Mouse (Mus musculus): Measurements from ENCODE around the gene Gse1.
"Not testable (repeated sequence)": the region's sequence is repeated elsewhere in the genome, so short reads cannot be mapped to it uniquely, and the experiment has no call there.

Gene Gse1

DNA sequence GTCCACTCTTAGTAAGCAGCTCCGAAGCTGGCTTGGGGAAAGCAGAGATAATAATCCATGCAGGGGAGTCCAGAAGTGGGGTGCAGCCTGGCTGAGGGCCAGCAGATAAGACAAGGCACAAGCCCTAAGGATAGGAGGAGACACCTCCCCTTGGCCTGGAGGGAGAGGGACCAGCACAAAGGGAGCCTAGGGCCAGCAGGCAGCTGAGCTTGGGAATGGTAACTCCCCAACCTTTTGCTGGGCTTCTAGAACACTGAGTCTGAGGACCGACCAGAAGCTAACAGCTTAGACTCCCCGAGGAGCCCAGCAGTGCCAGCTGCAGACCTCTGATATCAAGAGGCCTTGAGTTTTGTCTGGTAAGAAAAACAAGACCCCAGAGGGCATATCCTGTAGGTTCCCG is 115.9 kb downstream of the Gse1 start:
- in situ Hi-C loops (cut with MboI, MseI) = no loop called here

DNA sequence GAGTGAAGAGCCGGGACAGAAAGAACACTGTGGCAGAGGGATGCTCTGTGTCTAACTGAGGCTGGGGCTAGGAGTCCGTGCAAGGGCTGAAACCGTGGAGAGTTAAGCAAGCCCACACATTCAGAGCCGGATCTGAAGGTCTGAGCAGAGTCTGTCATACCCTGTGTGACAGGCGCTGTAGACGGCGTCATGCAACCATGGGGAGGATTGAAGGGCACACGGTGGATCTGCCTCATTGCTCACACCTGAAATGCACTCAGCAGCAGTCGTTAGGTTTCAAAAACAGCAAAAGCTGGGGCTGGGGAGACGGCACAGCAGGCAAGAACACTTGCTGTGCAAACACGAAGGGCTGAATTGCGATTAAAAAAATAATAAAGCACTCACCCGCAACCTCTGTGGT is 116.3 kb downstream of the Gse1 start:
- in situ Hi-C loops (cut with MboI, MseI) = no loop called here

DNA sequence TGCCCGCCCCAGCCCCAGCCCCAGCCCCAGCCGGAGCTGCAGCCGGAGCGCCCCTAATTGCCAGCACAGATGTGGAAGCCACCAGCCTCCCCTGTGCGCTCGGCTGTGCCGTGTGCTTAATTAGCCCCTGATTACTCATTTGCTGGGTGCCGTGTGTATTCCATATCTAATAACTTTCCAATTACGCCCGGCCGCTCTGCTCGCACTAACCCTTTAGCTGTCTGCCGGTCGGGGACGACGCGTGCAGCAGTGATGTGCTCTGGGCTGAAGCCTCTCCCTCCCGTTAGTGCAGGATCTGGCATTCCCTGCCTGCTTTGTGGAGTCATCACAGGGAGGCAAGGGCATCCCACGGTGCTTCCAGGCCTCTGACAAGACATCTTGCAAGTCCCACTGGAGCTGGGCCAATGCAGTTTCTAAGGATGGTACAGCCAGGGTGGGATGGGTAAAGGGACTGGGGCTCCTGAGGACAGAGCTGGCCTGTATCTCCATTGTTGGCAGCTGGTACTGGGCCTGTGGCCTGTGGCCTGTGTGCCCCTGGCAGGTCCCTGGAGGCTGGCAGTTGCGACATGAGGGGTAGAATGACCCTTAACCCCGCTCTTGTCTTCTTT is 119.6 kb downstream of the Gse1 start:
- in situ Hi-C loops (cut with MboI, MseI) = no loop called here

DNA sequence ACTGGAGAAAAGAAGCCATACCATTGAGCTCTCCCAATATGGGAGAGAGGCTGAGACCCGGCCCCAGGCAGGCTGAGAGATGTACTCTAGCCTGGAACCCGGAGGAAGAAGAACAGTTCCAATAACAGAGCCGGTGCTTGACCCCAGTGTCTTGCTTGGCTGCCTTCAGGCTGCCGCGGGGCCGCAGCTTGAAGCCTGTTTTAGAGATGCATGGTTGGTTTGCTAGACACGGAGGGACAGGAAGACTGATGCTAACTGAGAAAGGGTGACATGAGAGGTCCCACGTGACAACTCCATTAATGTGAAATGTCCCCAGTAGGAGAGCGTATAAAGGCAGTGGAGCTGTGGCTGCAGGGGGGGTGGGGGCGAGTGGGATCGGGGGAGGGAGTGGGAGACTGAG is 120.7 kb downstream of the Gse1 start:
- in situ Hi-C loops (cut with MboI, MseI) = no loop called here

DNA sequence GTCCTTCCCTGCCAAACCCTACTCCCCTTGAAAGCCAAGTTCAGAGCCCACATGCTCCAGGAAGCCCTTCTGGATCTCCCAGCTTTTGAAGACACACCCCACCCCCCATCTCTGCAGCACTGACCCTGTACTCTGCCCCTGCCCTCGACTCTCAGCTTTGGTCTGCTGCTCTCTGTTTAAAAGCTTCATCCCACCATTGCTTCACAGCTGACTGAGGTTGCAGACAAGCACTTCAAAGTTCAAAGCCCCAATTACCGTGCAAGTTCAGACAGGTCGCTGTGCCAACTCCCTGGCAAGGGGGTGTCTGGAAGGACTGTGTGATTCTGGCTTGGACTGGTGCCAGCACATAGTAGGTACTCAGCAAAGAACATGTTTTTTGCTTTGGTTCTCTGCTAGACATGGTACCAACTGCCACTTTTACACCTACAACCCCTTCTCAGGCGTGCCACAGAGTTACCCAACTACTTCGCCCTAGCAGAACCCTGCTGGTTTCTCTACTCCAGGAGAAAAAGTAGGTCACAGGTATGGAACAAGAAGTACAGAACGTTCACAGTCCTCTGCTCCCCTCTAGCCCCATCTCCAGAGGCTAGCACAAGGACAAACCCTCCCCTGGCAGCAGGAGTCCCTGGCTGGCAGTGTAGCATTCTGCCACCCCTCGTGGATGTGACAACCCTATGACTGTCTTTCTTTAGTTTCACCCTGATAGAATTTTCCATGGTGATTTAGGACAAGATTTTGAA is 123.2 kb downstream of the Gse1 start:
- in situ Hi-C loops (cut with MboI, MseI) = no loop called here

DNA sequence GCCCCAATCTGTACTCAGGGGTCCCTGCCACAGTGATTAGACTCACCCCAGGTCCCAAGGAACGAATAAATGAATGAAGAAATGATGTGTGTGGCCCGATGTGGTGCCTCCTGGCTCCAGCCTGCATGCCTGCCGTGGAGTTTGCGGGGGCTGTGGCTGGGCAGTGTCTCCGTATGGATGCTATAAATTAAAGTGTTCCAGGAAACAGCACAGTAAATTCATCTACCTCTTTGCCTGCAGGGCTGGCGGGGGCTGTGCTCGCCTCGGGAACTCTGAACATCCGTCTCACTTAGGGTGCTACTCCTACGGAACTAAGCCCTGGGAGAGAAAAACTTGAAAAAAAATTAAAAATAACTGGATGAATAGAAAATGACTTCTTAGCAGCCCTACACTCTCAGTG is 123.8 kb downstream of the Gse1 start:
- in situ Hi-C loops (cut with MboI, MseI) = no loop called here

DNA sequence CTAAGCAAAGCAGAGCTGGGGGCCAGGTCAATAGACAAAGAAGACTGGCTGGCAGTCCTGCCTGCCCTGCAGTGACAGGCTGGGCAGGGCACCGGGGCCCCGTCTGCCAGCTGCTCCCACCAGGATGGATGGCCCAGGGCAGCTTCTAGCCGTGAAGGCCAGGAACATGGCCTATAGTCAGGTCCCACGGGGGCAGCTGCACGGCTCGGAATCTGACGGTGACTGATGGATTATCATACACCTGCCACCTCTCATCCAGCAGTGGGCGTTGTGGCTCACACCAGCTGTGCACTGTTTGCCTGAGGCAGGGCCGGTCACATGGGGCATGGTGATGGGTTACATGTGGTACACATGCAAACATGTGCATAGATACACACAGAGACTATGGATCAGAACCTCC is 127.8 kb downstream of the Gse1 start:
- in situ Hi-C loops (cut with MboI, MseI) = no loop called here

DNA sequence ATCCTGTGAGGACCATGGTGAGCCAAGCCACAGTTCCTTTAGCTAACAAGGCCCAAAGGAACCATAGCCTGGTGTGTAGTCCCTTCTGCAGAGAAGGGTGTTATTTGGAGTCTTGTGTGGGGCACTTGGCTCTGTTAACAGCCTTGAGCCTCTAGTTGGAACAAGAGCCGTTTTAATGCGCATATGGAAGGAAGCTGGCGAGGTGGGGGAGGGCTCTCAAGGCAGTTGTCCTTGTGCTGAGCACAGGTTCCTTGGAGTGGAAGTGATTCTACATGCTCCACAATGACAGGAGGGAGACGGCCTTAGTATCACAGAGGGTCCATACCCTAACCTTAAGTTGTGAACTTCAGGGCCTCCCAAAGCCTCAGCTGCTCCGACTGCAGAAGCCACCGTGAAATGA is 129.2 kb downstream of the Gse1 start:
- in situ Hi-C loops (cut with MboI, MseI) = no loop called here

DNA sequence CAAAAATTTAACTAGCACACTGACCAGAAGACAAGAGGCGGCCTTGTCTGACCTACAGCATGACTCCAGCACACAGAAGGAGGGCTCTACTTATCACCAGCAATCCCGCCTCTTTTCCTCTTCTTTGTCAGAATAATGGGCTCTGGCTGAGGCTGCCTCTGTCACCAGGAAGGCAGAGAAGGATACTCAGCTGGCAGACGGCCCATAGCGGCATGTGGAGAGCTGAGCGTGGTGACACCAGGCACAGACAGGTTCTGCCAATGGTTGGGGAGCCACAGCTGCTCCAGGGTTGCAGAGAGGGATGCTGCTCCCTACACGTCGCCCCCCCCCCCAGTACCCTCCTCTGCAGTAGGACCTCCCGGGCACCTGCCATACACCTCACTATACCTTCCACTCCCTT is 133.0 kb downstream of the Gse1 start:
- in situ Hi-C loops (cut with MboI, MseI) = no loop called here

DNA sequence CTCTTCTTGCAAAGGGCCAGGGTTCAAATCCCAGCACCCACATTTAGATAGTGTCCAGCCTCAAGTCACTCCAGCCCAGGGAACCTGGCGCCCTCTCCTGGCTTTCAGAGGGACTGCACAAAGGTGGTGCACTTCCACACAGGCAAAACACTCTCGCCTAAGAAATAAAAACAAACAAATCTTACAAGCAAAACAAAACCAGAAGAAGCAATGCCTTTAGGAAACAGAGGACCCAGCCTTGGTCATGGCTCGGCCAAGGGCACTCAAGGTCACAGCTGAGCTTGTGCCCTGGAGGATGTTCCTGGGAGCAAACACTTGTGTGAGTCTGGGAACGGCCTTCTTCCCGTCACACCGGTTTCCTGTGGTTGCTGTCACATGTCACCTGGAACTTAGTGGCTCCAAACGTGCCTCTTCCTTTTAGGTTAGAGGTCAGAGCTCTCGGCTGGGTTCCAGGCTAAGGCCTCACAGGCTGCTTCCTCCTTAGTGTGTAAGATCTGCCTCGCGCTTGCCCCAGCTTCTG is 135.4 kb downstream of the Gse1 start:
- in situ Hi-C loops (cut with MboI, MseI) = no loop called here

DNA sequence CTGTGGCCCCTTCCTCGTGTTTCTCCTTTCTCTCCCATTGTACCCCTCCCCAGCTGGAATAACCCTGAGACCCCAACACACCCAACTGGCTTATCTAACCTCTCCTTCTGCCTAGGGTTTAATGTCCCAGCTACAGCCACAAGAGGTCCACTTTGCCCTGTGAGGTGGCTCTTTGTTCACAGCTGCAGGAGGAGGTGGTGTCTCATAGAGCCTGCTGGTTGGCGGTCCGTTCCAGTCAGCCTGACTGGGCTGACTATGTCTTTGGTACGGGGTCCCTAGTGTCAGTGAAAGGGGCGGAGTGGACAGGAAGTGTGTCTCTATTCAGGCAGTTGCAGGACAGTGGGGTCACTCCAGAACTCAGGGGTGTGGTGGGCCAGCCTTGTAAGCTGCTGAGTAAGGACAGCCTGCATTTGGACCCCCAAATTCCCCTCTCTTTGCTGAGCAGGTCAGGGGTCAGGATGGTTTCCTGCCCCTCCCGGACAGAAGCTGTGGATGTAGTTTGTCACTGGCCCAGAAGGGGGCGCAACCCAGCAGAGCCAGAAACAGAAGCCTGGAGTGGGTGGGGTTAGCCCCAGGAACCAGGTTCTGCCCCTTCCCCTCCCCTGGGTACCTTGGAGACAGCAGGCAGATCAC is 136.0 kb downstream of the Gse1 start:
- in situ Hi-C loops (cut with MboI, MseI) = no loop called here

DNA sequence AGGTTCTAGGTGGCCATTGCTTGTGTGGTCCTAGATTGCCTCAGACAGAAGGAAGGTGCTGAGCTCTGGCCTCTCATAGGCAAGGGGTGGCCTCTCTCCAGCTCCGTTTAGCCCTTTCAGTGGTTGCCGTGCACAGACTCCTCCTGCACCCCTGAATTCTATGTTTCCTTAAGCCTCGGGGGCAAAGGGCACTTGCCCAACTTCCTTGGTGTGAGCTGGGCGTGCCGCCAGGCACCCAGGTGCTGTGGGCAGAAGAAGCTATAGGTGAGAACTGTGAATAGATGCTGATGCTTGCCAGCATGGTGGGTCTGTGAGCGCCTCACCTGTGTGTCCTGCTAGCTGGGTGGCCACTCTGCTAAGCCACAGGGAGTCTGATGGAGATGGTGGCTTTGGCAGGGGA is 138.6 kb downstream of the Gse1 start:
- in situ Hi-C loops (cut with MboI, MseI) = no loop called here

DNA sequence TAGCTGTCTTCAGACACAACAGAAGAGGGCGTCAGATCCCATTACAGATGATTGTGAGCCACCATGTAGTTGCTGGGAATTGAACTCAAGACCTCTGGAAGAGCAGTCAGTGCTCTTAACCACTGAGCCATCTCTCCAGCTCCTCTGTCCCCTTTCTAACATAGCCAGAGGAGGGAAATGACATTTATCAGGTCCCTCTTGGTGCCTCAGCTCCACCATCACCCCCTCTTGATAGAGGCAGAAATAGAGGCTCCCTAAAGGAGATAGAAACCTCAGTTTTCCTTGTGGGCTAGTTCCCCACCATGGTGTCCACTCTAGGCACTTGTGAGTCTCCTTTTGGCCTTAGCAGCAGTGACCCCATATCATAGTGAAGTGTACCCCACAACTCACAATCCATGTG is 139.9 kb downstream of the Gse1 start:
- in situ Hi-C loops (cut with MboI, MseI) = not testable (repeated sequence)

DNA sequence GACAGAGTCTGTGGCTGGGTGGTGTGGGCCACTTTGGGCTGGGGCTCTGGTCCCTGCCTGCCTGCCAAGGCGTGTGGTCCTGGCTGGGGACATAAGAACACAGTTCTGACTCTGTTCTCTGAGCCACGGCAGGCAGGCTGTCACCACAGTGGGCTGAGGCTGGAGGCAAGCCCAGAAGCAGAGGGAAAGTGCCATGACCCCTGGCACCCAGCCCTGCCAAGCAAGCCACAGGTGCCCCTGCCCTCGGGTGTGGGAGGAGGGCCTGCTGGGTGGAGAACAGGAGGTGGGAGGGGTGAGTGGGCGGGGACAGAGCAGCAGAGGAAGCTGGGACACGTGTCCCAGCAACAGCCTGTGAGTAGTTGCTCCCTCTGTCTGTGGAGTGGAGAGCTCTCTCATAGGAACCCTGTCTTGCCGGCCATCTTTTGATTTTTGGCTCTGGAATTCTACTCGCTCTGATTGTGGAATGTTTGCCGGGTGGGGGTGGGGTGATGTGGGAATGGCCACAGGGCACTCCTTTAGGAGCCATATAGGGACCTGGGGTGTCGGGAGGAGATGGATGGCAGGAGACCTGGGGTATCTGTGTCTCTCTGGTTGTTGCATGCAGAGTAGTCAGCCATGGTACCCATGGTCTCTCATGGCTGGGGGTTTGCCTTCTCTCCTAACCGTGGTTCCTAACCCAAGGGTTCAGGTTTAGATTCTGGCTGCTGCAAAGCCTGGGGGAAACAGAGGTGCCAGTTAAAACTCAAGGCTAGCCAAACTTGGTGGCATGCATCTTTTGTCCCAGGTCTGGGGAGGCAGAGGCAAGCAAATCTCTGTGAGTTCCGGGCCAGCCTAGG is 140.8 kb downstream of the Gse1 start:
- in situ Hi-C loops (cut with MboI, MseI) = no loop called here

DNA sequence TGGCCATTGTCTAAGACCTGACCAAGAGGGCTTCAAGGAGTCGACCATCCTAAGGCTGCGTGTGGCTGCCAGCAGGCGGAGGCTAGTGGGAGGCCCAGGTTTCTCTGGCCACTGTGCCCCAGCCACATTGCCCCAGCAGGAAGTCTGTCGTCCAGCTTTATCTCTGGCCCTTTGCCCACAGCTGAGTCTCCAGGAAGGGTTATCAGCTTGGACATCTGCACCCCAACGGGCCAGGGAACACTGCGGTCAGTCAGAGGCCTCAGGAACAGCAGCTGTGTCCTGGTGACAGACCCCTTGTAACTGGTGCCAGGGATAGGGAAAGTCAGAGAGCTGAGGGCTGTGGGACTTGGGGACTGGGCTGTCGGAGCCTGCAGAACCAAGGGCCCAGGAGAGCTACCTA is 141.7 kb downstream of the Gse1 start:
- in situ Hi-C loops (cut with MboI, MseI) = no loop called here

DNA sequence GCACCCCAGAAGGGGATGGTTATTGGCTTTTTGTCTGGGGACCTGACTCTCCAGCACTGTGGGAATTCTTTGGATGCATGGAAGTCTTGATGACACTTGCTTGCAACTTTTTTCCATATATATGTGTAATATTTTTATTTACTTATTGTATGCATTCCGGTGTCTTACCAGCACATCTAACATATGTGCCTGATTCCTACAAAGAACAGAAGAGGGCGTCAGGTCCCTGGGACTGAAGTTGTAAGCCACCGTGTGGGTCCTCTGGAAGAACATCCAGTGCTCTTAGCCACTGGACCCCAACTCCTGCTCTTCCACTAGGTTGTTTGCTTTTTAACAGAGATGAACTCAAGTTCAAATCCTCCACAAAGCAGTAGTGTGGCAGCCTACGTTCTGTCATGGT is 142.2 kb downstream of the Gse1 start:
- in situ Hi-C loops (cut with MboI, MseI) = no loop called here

DNA sequence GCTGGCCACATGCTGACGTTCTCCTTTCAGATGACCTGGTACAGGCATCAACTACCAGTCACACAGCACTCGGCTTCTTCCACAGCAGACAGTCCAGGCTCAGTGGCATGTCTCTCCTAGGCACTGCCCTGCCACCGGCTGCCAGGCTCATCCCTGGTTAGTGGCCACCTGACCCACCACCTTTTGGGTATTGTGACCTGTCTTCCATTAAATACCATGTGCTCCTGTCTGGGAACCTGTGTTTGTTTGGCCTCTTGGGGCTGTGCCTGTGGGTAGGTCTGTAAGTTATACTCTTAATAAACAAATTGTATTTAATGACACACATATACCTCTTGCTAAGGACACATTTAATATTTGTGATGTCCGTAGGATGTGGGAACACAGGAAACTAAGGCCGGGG is 142.9 kb downstream of the Gse1 start:
- in situ Hi-C loops (cut with MboI, MseI) = no loop called here

DNA sequence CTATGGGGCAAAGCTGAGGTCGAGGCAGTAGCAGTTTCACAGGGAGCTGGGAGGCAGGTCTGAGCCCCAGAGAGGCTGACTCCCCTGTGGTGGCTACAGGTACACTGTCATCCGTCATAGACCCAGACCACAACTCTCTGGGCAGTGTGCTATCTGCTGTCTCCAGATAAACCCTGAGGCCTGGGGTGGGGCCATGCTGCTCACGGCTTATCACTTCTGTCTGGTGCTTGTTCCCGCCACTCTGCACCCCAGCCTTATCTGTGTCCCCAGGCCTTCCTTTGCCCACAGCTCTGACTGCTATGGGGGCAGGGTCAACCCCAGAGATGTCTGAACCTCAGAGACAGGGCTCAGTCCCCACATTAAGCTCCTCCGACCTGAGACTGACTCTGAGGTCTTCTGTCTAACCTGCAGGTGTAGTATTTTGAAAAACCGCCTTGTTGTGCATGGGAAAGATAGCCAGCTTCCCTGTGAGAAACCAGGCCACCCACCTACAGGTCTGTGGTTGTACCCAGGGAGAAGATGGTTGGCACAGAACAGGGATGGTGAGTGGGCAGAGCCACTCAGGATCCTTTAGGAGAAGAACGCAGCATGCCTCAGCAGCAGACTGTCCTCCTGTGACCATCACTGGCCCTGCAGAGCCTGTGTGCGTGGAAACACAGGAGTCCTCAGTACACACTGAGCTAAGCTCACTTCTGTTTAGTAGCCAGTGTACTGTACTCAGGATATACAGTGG is 143.6 kb downstream of the Gse1 start:
- in situ Hi-C loops (cut with MboI, MseI) = no loop called here

DNA sequence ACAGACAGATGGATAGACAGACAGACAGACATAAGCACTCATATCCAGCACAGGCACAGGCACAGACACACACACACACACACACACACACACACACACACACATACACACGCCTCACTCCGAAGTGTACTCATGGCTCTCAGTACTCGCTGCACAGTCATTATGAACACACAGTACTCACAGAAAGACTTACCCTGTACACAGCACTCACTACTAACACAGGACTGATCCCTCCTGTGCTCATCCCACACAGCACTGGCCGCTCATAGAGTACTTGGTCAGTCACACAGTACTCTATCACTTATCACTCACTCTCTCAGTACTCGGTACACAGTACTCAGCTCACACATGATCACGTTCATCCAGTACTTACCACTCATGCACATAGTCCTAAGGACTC is 144.4 kb downstream of the Gse1 start:
- in situ Hi-C loops (cut with MboI, MseI) = no loop called here

DNA sequence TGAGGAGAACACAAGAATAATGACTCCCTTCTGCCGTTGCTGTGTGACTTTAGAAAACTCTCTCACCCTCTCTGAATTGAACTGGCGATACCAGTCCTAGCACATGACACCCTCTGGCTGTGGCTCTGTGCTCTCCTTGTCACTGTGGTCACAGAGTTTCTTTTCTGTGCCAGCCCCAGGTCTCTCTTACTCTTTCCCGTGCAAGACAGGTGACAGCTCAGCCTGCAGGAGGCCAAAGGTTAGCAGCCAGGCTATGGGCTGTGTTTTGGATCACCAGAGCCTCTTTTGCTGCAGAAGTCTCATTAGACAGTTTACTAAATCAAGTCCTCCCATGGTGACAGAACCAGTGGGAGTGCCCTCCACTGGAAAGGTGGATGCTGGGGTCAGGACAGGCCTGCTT is 145.4 kb downstream of the Gse1 start:
- in situ Hi-C loops (cut with MboI, MseI) = no loop called here

DNA sequence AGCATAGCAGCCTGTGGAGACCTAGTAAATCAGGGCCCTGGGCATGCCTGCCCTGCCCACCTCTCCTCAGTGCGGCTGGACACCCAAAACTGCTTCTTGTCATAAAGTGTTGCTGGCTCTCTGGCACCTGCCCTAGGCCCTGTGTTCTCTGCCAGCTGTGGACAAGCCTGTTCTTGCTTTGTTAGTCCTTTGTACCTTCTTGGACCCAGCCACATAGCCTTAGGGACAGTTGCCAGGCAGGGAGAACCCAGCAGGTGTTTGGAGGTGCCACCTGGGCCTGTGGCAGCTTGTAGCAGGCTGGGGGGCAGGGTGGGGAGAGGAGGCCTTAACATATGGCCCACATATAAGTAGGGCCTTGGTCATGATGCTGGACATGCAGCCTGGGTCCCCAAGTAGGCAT is 145.8 kb downstream of the Gse1 start:
- in situ Hi-C loops (cut with MboI, MseI) = no loop called here

DNA sequence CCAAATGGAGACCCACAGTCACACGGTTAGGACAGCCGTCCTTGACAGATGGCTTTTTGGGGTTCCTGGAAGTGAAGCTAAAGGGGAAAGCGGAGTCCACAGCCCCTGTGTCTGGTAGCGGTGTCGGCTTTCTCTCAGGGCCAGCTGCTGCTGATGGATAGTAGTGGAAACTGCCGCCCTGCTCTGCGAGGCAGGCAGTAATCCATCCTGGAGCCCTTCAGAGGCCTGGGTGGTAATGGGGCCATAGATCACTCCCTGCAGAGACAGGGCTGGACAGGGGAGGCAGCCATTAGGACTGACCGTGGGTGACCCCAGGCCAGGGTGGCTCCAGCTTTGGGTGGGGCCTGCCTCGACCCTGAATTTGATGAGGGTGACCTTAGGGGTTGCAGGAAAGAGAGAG is 146.3 kb downstream of the Gse1 start:
- in situ Hi-C loops (cut with MboI, MseI) = no loop called here
